Mouse (Mus musculus) c-Kit-negative CD71-positive TER-119-positive erythroid progenitor cells, embryonic 14.5 days (primary cell): ENCODE results near the gene Abcc3.
A peak's percentile ranks its signal among the peaks of the same experiment; 100 is the strongest.

Source experiments
- DNase-seq: peaks from one replicate; pipeline ENCODE4 v3.0.0-alpha.2; 2013; ENCODE audit warnings: low read depth, low spot score

The Abcc3 gene

GRCm38 (mm10) chr11:94392672-94393109 is at the start of gene Abcc3:
Gene Abcc3 (minus strand): TSS chr11:94392997.
- DNase-seq, result no peak

- DNase-seq, result no peak
Measured at GRCm38 (mm10) chr11:94441752-94442151, 49.0 kb upstream of the Abcc3 start.

GRCm38 (mm10) chr11:94441122-94441521 is 48.3 kb upstream of the Abcc3 start:
- DNase-seq, result no peak

- DNase-seq, result no peak
Measured at GRCm38 (mm10) chr11:94440421-94440820, 47.6 kb upstream of the Abcc3 start.

- DNase-seq, result no peak
Measured at GRCm38 (mm10) chr11:94429011-94429651, 36.3 kb upstream of the Abcc3 start.

GRCm38 (mm10) chr11:94428091-94428835 is 35.5 kb upstream of the Abcc3 start:
- DNase-seq, result no peak

GRCm38 (mm10) chr11:94425656-94426055 is 32.9 kb upstream of the Abcc3 start:
- no peak for DNase-seq

GRCm38 (mm10) chr11:94425215-94425614 is 32.4 kb upstream of the Abcc3 start:
- DNase-seq, result no peak

- no peak for DNase-seq
Measured at GRCm38 (mm10) chr11:94424380-94424779, 31.6 kb upstream of the Abcc3 start.

GRCm38 (mm10) chr11:94423855-94424254 is 31.1 kb upstream of the Abcc3 start:
- no peak for DNase-seq

- no peak for DNase-seq
Measured at GRCm38 (mm10) chr11:94420991-94421390, 28.2 kb upstream of the Abcc3 start.

- DNase-seq, result no peak
Measured at GRCm38 (mm10) chr11:94420325-94420724, 27.5 kb upstream of the Abcc3 start.

- DNase-seq, result no peak
Measured at GRCm38 (mm10) chr11:94419004-94419727, 26.4 kb upstream of the Abcc3 start.

- DNase-seq, result no peak
Measured at GRCm38 (mm10) chr11:94414042-94414441, 21.2 kb upstream of the Abcc3 start.

- no peak for DNase-seq
Measured at GRCm38 (mm10) chr11:94413516-94413915, 20.7 kb upstream of the Abcc3 start.

- DNase-seq, result no peak
Measured at GRCm38 (mm10) chr11:94412998-94413469, 20.2 kb upstream of the Abcc3 start.

GRCm38 (mm10) chr11:94412562-94412961 is 19.8 kb upstream of the Abcc3 start:
- no peak for DNase-seq

- DNase-seq, result no peak
Measured at GRCm38 (mm10) chr11:94407803-94408321, 15.1 kb upstream of the Abcc3 start.

GRCm38 (mm10) chr11:94405348-94405747 is 12.6 kb upstream of the Abcc3 start:
- no peak for DNase-seq

GRCm38 (mm10) chr11:94404641-94405260 is 12.0 kb upstream of the Abcc3 start:
- peak; percentile 47 for DNase-seq

GRCm38 (mm10) chr11:94404178-94404577 is 11.4 kb upstream of the Abcc3 start:
- DNase-seq, result no peak

- DNase-seq, result no peak
Measured at GRCm38 (mm10) chr11:94403757-94404156, 11.0 kb upstream of the Abcc3 start.
